Mouse (Mus musculus) retina, postnatal 7 days (tissue): ENCODE data around the gene Olfr871.
"Not testable (repeated sequence)": the region's sequence is repeated elsewhere in the genome, so short reads cannot be mapped to it uniquely, and the experiment has no call there.

Experiments used
- DNase-seq: peaks from one replicate; pipeline ENCODE4 v3.0.0-alpha.2; 2012; ENCODE audit warnings: low read depth, low spot score

The Olfr871 gene

DNA sequence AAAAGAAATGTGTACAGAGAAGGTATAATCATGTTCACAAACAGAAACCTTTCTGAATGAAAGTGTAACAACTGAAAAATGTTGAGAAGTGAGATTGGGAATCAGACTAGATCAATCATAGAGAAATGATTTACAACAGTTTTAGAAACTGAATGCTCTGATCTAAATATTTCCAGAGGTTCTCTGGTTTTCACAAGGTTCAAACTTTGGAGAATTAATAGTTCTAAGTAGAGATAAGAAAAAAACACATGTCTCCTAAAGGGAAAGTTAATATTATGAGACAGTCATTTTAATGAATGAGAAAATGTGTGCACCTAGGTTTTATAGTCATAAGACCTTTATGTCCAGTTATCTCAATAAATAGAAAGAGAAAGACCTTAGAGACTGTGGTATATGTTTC is at the start of gene Olfr871:
Gene Olfr871, plus strand, starts transcription at position 301 of the 400 bp plus-strand sequence.
- DNase-seq, result no peak

DNA sequence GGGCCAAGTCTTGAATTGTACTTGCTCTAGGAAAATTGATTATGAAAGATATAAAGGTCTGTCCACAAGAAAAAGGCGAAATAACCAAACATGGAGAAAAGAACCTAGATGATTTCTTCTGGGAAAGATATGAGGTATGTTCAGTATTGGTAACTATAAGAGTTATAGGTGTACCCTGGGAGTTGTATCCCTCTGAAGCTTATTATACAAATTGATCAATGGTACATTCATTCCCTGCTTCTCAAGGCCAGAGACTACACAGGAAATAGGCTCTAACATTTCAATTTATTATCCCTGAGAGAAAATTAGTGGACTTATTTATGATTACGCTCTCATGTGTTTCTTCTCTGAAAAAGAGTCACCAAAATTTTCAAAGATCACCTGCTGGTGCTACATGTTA is 38.0 kb upstream of the Olfr871 start, which contains the start of gene Olfr870:
Gene Olfr870, minus strand, starts transcription at position 101 of the 400 bp plus-strand sequence.
- no peak for DNase-seq

- no peak for DNase-seq
These were observed 32.5 kb upstream of the Olfr871 start for GRCm38 (mm10) chr9:20179463-20179862.

GRCm38 (mm10) chr9:20202131-20202530 is 9.9 kb upstream of the Olfr871 start:
- DNase-seq, result no peak

GRCm38 (mm10) chr9:20203413-20203984 is 8.5 kb upstream of the Olfr871 start:
- not testable (repeated sequence) for DNase-seq

DNA sequence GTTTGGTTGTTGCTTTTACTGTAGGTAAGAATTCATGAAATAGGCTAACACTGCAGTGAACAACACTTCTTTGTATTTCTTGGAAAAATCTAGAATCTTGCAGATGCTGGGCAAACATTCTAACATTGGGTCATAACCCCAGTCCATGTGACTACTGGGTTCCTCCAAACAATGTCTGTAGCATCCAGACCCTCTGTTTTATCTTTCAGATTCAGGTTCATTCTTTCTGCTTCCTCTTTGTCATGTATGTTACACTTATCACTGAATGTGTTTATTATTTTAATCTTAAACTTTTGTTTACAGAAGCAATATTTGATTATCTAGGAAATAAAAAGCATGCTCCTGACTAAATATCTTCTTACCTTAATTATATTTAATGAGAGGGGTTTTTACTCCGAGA is 1.2 kb upstream of the Olfr871 start:
- no peak for DNase-seq

DNA sequence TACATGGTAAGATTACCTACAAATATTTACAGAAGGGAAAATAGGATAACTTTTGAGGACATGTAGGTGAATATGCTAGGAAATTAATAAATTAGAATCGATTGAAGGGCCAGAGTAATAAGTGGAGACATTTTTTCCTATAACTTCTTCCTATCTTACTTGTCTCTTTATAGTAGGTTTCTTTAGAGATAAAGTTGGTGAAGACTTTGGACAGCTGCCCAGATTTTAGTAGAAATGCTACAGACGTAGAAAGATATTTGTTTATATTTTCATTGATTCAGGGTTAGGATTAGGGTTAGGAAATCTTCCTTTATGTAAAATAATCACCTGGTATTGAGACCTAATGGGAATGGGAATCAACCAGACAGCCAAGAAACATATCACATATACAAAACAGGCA is 530 bp upstream of the Olfr871 start:
- no peak for DNase-seq

GRCm38 (mm10) chr9:20236819-20237218 is 24.8 kb downstream of the Olfr871 start, which contains the start of gene Olfr872:
Olfr872 (plus strand) TSS chr9:20237119.
- no peak for DNase-seq

DNA sequence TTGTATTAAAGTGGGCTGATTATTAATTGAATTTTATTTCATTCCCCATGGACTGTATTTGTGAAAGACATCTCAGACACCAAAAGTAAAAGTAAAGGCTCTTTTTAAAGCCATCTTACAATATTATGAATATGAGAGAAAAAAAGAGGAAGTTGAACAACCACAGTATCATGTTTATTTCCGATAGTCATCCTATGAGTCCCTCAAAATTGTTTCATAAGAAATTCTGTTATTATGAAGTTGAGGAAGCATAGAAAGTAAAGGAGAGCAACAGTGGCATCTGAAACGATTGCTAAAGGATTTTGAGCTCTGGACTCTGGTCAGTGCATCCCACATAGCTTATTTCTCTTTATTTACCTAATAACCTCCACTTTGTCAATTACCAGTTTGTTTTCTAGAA is 25.4 kb downstream of the Olfr871 start:
- no peak for DNase-seq
